Mouse (Mus musculus) retina, postnatal 1 day (tissue): ENCODE results near the gene Olfr527.

Experiments used
- DNase-seq: peaks from one replicate; pipeline ENCODE4 v3.0.0-alpha.2; 2012

Olfr527 gene

DNA sequence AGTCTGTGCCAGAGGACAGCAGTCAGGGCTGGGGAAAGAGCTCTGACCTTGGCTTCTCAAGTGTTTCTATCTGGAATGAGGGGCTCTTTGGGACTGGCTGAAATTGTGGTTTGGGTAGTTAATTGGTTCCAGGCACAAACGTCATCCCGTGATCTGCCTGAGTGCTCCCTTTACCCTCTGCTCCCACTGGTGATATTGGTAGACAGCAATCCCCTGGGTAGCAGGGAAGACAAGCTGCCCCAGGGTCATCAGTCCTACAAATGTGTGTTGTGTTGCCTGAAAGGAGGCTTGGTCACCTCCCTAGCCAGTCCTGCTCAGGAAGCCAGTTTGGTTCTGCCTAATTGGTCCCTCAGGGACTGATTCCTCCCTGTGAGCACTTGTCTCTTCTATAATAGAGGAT is at the start of gene Olfr527:
Olfr527 (plus strand) TSS at position 301 of the 400 bp plus-strand sequence.
- no peak for DNase-seq

DNA sequence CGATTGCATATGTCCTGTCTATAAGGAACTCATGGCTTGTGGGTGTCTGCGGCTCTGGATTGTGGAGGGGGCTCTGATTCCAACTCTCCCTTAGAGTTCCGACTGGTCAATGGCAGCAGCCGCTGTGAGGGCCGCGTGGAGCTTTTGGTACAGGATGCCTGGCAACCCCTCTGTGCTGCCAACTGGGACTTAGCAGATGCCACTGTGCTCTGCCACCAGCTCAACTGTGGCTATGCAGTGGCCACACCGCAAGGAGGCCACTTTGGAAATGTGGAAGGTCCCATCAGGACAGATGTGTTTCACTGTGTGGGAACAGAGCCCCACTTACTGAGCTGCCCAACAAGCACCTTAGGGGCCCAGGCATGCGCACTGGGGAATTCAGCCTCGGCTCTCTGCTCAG is 38.1 kb upstream of the Olfr527 start:
- DNase-seq: no peak

DNA sequence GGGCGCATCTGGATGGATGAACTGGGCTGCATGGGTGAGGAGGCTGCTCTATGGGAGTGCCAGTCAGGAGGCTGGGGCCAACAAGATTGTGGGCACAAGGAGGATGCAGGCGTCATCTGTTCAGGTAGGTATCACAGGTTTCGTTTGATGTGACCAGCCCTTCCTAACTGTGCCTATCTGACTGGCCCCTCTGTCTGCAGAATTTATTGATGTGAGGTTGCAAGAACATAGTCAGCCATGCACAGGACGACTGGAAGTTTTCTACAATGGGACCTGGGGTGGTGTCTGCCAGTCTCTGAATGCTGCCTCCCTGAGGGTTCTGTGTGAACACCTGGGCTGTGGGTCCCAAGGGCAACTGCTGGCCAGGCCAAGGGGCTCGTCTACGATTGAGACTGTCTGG is 36.9 kb upstream of the Olfr527 start:
- DNase-seq: no peak

DNA sequence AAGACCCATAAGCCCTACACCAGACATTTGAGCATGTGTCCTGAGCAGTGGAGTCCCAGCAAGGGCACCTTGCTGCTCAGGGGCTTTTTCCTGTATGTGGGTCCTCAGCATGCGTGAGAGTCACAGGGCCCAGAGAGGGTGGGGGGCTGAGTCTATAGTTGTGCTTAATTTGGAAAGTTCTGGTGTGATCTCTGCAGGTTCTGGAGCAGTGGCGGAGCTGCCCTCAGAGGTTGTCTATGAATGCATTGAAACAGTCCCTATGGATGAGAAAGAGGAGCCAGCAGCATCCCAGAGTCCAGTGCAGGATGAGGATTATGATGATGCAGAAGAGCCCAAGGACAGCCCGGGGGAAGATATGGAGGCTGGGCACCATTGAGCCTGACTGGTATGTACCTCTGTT is 34.4 kb upstream of the Olfr527 start:
- no peak for DNase-seq

DNA sequence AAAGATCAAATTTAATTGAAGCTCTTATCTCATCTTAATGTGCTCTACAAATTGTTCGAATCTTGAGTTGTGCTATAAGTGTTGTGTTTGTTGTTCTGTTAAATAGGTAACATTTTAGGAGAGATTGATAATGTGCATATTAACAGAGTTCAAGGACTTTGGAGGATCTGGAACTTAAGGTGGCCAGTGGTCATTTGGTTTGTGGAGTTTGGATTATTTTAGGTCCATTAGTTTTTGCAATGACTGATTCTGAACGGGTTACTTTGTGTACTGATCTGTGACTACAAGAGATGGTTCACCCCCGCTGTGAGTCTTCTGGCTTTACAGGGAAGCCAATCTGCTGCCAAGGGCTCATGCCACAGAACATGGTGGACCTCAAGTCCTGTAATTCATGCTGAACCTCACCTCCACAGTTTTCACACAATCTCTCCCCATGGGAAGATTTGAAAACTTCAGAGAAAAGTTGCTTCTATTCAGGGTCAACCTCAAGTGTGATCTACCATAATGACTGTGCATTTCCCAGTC is 13.9 kb upstream of the Olfr527 start:
- DNase-seq: no peak

DNA sequence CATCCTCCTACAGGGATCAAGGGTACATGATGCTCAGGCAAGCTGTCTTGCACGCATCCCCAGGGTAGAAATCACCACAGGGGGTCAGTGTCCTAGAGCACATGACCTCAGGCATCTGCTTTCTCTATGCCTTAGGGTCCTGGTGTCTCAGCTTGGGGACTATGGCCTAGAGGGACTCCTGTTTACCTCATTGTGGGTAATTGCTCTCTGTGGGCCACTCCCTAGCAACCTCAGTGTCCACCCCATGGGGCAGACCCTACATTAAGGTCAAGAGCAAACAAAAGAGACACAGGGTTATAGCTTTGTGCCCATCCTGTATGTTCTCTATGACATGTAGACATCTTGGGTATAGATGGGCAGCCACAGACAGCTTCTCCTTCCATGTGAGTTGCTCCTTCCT is 13.3 kb upstream of the Olfr527 start, which contains the start of gene Olfr525:
Olfr525 (plus strand) TSS at position 301 of the 400 bp plus-strand sequence.
- no peak for DNase-seq

DNA sequence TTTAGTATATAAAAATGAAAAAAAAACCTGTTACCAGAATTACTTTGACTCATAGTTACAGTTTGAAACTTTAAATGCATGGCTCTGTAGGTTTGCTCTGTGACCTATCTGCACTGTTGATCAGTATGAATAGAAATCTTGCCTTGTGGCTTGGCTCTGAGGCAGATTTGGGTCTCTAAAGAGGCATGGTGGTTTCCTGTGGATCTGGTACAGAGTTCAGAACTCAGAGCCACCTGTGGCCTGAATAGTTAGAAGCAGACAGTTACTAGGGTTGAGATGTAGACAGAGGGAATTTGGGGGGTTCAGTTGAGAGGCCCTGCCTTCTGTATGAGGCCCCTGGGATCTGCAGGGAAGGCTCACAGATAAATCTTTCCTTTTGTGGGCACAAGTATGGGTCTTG is 12.7 kb upstream of the Olfr527 start:
- no peak for DNase-seq

DNA sequence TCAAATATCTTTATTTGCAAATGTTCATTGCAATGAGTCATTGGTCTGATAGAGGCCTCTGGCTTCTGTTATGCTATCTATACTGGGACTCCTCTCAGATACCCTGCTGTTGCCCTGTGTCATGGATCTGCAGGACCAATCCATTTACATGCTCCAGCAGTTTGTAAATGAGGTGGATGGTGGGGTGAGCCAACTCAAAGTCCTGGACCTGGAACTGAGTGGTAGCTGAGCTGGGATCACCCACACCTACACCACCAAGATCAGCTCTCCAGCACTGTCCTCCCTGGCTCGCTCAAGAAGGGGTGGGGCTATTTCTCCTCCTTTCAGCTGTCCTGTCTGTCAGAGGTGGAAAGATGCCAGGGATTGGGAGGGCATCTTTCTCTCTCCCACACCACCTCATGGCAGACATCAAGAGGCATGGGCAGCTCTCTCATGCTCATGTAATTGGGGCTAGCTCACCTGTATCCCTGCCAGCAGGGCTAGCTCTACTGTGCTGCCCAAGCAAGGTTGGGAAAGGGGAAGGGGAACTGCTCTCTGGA is 4.0 kb upstream of the Olfr527 start:
- DNase-seq: no peak

DNA sequence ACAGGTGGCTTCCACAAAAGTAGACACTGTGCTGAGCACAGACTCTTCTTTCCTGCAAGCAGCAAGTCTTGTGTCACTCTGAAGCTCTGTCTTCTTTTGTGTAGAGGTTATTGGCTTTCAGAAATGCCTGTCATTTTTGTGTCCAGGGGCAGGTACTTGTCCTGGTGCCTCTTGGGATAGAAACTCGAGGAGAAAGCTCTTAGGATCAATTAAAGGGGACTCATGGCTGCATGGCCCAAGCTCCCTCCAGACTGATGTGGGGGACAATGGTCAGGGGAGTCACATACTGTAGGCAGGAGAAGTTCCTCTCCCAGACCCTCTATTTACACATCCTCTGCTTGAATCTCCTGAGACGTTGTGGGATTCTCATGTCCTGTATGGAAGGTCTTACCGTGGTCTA is 27.8 kb downstream of the Olfr527 start, which contains the start of gene Olfr60:
Olfr60 (minus strand) TSS at position 101 of the 400 bp plus-strand sequence.
- no peak for DNase-seq

DNA sequence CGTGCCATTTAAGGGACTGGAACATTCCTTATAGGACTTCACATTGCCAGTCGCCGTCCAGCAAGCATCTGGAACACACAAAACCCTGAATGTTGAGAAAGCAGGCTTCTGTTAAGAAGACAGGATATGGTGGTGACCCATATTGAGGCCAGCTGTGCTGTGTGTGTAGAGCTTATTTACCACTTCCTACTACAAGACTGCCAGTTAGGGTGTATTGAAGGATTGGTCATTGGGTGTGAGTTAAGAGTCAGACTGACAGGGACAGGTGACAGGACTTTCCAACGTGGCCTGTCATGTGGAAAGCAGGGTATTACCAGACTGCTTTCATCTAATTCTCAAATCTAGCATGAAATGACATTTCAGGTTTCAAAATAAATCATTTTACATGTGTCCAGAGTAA is 40.5 kb downstream of the Olfr527 start:
- no peak for DNase-seq

DNA sequence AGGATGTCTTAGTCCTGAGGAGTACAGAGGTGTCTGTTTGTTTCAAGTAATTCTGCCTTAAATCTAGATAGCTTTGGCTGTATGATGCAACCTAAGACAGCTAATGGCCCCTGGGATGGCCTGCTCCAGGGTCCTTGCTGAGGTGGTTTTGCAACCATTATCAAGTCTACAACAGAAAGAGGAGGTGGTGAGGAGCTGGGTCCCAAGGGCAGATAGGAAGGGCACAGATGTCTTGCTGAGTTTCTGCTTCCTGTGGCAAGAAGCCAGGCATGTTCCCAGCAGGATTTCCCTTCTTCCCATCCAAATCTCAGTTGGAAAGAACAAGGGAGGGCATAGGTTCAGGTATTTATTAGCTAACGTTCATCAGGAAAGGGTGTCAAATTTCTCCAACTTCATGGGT is 42.4 kb downstream of the Olfr527 start, which contains the start of gene Olfr530:
Olfr530 (minus strand) TSS at position 101 of the 400 bp plus-strand sequence.
- no peak for DNase-seq

DNA sequence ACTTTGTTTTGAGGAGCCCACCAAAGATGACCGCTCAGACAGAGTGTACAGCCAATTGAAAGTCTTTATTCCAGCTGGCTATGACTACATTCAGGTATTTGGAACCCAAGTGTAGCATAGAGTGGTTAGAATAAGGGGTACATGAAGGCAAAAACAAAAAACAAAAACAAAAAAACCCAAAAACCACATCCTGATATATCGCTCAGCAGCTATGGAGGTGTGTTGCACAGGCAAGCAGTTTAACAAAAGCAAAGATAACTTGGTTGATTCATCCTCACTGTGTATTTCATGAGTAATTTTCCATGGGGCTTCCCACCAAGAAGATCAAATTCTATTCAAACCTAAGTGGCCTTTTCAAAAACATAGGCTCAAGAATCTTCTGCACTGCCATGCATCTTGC is 43.1 kb downstream of the Olfr527 start:
- no peak for DNase-seq
